Mouse (Mus musculus) forebrain, embryonic 16.5 days (tissue): Measurements from ENCODE around the gene Il10rb. TPM values are rescaled to one million over a fixed set of nuclear protein-coding genes. Genes with fewer than 3 reads are reported as not detected.

Source experiments
- ATAC-seq: fragments of 200-750 bp; cut with Nextera tagmentation; 2 replicates; pipeline ENCODE4 v1.8.0; 2017; ENCODE audit warnings: mild to moderate bottlenecking, moderate library complexity
- H3K27ac ChIP-seq: fragments of 300-500 bp; sonication (generic); 2 replicates; pipeline ENCODE4 v1.5.1; 2014; ENCODE audit warnings: low read length, control low read depth
- H3K27me3 ChIP-seq: fragments of 300-500 bp; sonication (generic); replicated peaks from 2 replicates; pipeline ENCODE4 v1.6.1; 2014; ENCODE audit warnings: low read length; ENCODE audit not compliant: control insufficient read depth, insufficient read depth
- H3K36me3 ChIP-seq: fragments of 300-500 bp; sonication (generic); 2 replicates; pipeline ENCODE4 v1.6.1; 2014; ENCODE audit not compliant: control insufficient read depth, insufficient read depth
- H3K4me1 ChIP-seq: fragments of 300-500 bp; sonication (generic); replicated peaks from 2 replicates; pipeline ENCODE4 v1.6.1; 2014; ENCODE audit warnings: low read length; ENCODE audit not compliant: control insufficient read depth, insufficient read depth
- H3K4me2 ChIP-seq: fragments of 300-500 bp; sonication (generic); 2 replicates; pipeline ENCODE4 v1.6.1; 2014; ENCODE audit warnings: mild to moderate bottlenecking, low read length, control low read depth
- H3K4me3 ChIP-seq: fragments of 300-500 bp; sonication (generic); replicated peaks from 2 replicates; pipeline ENCODE4 v1.5.1; 2014; ENCODE audit warnings: mild to moderate bottlenecking, low read length, control low read depth
- H3K9ac ChIP-seq: fragments of 300-500 bp; sonication (generic); replicated peaks from 2 replicates; pipeline ENCODE4 v1.6.1; 2014; ENCODE audit warnings: low read depth, low read length, control low read depth
- H3K9me3 ChIP-seq: fragments of 300-500 bp; sonication (generic); 2 replicates; pipeline ENCODE4 v1.6.1; 2016; ENCODE audit warnings: low read length; ENCODE audit not compliant: control insufficient read depth
- WGBS: fragments of 180-500 bp; shearing (Covaris S2); extraction: QIAGEN DNeasy Blood & Tissue Kit; methylation state at CpG from one replicate; pipeline ENCODE4 v1.1.7; 2014; 5-methylcytosine and 5-hydroxymethylcytosine counted together
- polyA plus RNA-seq: library from polyadenylated mRNA; unstranded; fragments of >200 nt; fragmentation: Nextera tagmentation; extraction: Ambion mirVana; gene quantifications from 2 replicates; pipeline ENCODE4 v1.2.1, GENCODE M21; 2015

Gene Il10rb
- polyA plus RNA-seq = 8.9 and 10.7 TPM in 2 replicates

DNA sequence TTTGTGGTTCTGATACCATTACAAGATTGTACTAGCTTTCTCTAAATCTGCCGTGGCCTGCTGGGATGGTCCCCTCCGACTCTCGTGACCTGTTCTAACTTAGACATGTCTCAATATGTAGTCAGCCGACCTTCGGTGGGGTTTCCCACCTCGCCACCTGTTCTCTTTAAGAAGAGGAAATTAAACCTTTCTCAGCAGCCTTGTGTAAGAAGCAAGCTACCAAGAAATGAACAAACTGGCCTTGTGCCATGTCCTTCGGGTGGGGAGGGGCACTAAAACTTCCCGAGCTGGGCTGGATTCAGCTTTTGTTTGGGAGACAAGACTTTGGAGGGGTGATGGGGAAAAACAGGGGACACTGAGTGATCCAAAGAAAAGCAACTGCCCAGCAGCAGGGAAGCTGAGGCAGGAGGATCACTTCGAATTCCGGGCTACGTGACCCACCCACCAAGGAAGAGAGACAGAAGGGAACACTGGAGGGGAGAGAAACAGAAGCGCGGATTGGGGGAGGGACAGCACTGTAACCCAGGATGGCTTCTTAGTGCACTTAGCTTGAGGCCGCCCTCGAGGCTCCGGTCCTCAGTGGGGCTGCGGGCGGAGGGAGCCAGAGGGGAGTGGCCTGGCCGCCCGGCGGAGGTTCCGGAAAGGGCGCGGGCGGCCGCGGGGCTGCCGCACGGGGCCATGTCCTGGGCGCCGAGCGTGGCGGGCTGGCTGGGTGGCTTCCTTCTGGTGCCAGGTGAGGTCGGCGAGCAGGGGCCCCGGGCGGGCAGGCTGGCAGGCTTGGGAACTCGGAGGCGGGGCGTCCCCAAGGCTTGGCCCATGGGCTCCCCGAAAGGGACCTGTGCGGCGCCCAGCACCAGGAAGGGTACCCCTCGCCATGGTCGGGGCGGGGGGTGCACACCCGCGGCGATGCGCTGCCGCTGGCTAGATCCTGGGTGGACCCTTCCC is at the start of gene Il10rb:
Il10rb (plus strand) TSS at position 525 of the 945 bp plus-strand sequence.
- Histone ChIP-seq H3K9me3 (no peaks in the 10 kb centered on the region), H3K27me3 (no peaks in the 10 kb centered on the region), H3K9ac (peak within 1 kb of the TSS; percentile 79), H3K36me3 (peaks cover 5% of the 10 kb centered on the region; the same call in 1 of the 2 replicates), H3K4me1 (peaks cover 14% of the 10 kb centered on the region), H3K4me3 (peak within 1 kb of the TSS; percentile 65), H3K27ac (no peak within 1 kb of the TSS), H3K4me2 (peak within 1 kb of the TSS; percentile 98)
- ATAC-seq = peak; percentile 87
- 4% methylated on average over 49 of the region's 51 CpGs for WGBS

- H3K9me3 ChIP-seq = no peaks in the 10 kb centered on the region
- 71% methylated on average over 10 of the region's 10 CpGs for WGBS
- no peak overlapping the region for H3K4me2 ChIP-seq
- peaks cover 19% of the 10 kb centered on the region for H3K27me3 ChIP-seq
- no peak for ATAC-seq
- no peak overlapping the region for H3K27ac ChIP-seq
- H3K4me1 ChIP-seq = no peaks in the 10 kb centered on the region
- no peak overlapping the region for H3K9ac ChIP-seq
- no peak overlapping the region for H3K4me3 ChIP-seq
- H3K36me3 ChIP-seq = no peaks in the 10 kb centered on the region
Measured at GRCm38 (mm10) chr16:91356760-91357525, 49.0 kb upstream of the Il10rb start.

GRCm38 (mm10) chr16:91357526-91357900 is 48.5 kb upstream of the Il10rb start:
- ATAC-seq = no peak

DNA sequence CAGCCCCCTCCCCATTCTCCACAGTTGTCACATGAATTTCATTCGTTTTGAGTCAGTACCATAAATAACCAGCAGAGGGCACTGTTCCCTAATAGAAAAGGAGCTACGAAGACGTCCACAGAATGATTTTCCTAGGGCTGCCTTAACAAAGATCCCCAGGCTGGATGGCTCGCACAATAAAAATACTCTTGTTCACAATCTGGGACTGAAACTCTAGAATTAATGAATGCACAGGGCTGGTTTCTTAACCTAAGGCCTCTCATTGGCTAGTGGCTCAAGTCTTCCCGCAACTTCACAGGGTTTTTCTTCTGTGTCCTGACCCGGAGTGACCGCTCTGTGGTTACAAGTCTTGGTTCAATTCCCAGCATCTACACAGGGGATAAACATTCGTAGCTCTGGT is 47.4 kb upstream of the Il10rb start:
- Histone ChIP-seq H3K4me3 (no peak overlapping the region), H3K4me1 (no peaks in the 10 kb centered on the region; the same call in 1 of the 2 replicates), H3K36me3 (no peaks in the 10 kb centered on the region), H3K27ac (no peak overlapping the region), H3K9me3 (no peaks in the 10 kb centered on the region), H3K9ac (no peak overlapping the region; the same call in 1 of the 2 replicates), H3K27me3 (peaks cover 12% of the 10 kb centered on the region), H3K4me2 (no peak overlapping the region)
- 36% methylated on average over 8 of the region's 8 CpGs for WGBS
- ATAC-seq = peak; percentile 73; the same call in 1 of the 2 replicates

More at GRCm38 (mm10) chr16:91357526-91357900, 48.5 kb upstream of the Il10rb start:
- H3K27ac ChIP-seq = no peak overlapping the region
- H3K4me2 ChIP-seq = no peak overlapping the region
- WGBS = 66% methylated on average over 10 of the region's 10 CpGs
- no peaks in the 10 kb centered on the region for H3K36me3 ChIP-seq
- no peaks in the 10 kb centered on the region for H3K9me3 ChIP-seq
- H3K4me3 ChIP-seq = no peak overlapping the region
- no peak overlapping the region for H3K9ac ChIP-seq
- no peaks in the 10 kb centered on the region for H3K4me1 ChIP-seq
- H3K27me3 ChIP-seq = peaks cover 19% of the 10 kb centered on the region

DNA sequence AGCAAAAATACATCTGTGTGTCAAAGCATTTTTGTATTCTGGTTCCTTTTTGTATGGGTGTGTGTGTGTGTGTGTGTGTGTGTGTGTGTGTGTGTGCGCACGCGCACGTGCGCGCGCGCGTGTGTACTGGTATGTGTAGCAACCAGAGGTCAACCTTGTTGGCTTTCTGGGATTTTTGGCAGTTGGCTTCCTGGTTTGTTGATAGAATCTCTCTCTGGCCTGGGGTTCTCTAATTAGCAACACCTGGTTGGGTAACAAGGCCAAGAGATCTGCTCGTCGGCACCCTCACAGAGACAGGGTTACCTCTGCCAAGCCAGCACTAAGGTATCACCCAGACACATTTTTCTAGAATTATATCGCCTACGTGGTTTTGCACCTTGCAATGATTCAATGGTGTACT is 46.4 kb upstream of the Il10rb start:
- no peaks in the 10 kb centered on the region for H3K36me3 ChIP-seq
- H3K27ac ChIP-seq = no peak overlapping the region
- H3K4me1 ChIP-seq = no peaks in the 10 kb centered on the region; the same call in 1 of the 2 replicates
- H3K9ac ChIP-seq = no peak overlapping the region
- H3K4me3 ChIP-seq = no peak overlapping the region
- H3K4me2 ChIP-seq = no peak overlapping the region
- 91% methylated on average over 13 of the region's 13 CpGs for whole genome bisulfite sequencing
- H3K9me3 ChIP-seq = no peaks in the 10 kb centered on the region
- peaks cover 11% of the 10 kb centered on the region; the same call in 1 of the 2 replicates for H3K27me3 ChIP-seq
- no peak for ATAC-seq

DNA sequence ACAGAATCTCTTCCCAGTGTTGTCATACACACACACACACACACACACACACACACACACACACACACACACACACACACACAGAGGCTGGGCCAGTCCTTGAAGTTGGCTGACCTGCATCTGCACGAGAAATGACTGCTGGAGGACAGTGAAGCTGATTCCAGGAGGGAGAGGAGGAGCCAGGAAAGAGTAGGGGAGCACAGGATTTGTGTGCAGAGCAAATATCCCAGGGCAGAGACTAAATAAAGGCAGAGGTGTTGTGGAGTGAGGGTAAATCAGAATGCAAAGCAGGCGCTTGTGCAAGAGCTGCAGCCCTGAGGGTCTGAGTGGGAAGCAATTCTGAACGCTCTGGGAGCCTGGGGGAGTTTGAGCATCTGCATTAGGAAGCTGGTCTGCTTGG is 45.8 kb upstream of the Il10rb start:
- Histone ChIP-seq H3K4me1 (no peaks in the 10 kb centered on the region; the same call in 1 of the 2 replicates), H3K4me2 (no peak overlapping the region), H3K27me3 (peaks cover 8% of the 10 kb centered on the region; the same call in 1 of the 2 replicates), H3K27ac (no peak overlapping the region), H3K36me3 (no peaks in the 10 kb centered on the region), H3K4me3 (no peak overlapping the region), H3K9me3 (no peaks in the 10 kb centered on the region), H3K9ac (no peak overlapping the region)
- ATAC-seq = no peak
- WGBS = 49% methylated on average over 3 of the region's 3 CpGs

- Histone ChIP-seq H3K27ac (no peak overlapping the region), H3K9me3 (no peaks in the 10 kb centered on the region), H3K9ac (no peak overlapping the region), H3K27me3 (0 out of 2 replicates have a peak, but pooled peaks cover under 1% of the 10 kb centered on the region), H3K4me3 (no peak overlapping the region), H3K36me3 (no peaks in the 10 kb centered on the region), H3K4me2 (no peak overlapping the region), H3K4me1 (no peaks in the 10 kb centered on the region; the same call in 1 of the 2 replicates)
- WGBS = 78% methylated on average over 2 of the region's 2 CpGs
- ATAC-seq = no peak
Measured at GRCm38 (mm10) chr16:91362006-91362405, 44.0 kb upstream of the Il10rb start.

GRCm38 (mm10) chr16:91362616-91363272 is 43.2 kb upstream of the Il10rb start:
- no peak for ATAC-seq
- Histone ChIP-seq H3K4me3 (no peak overlapping the region), H3K9me3 (no peaks in the 10 kb centered on the region), H3K4me1 (no peaks in the 10 kb centered on the region; the same call in 1 of the 2 replicates), H3K4me2 (no peak overlapping the region), H3K36me3 (no peaks in the 10 kb centered on the region), H3K27ac (no peak overlapping the region), H3K27me3 (no peaks in the 10 kb centered on the region), H3K9ac (no peak overlapping the region)
- WGBS = 55% methylated on average over 12 of the region's 12 CpGs
